Mouse (Mus musculus): Measurements from ENCODE around the gene Pla2g4e. TPM values are rescaled to one million over a fixed set of nuclear protein-coding genes. Genes with fewer than 3 reads are reported as not detected.
"Not testable (repeated sequence)": the region's sequence is repeated elsewhere in the genome, so short reads cannot be mapped to it uniquely, and the experiment has no call there.

Pla2g4e gene
- polyA plus RNA-seq, 1 experiment from 2014 or later = 1.2 TPM

DNA sequence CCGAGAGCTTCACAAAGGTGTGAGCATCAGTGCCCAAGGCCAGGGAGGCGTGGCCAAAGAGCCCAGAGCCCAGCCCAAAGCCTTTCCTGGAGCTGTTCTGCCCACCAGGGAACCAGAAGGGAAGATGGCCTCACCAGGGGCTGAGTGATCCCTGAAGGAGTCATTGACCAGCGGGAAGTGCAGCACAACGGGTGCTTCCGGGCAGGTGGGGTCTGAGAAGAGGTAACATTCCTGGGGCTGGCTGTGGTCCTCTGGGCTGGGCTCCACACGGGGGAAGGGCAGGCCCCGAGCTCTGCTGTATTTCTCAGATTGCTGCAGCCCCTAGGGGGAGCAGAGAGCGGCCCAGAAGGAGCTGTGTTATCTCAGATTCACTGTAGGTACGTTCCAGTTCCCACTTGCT, 23.5 kb upstream of the Pla2g4e start:
- no peak overlapping the region for H3K27ac ChIP-seq (replicated peaks)
- peaks cover 26% of the 10 kb centered on the region for H3K27me3 ChIP-seq (replicated peaks)
- H3K9ac ChIP-seq = peak overlapping the region; percentile 41; the same call in 1 of the 2 replicates
- H3K4me3 ChIP-seq = peak overlapping the region; percentile 29
- H3K4me2 ChIP-seq = peak overlapping the region; percentile 59
- H3K4me1 ChIP-seq = peaks cover 7% of the 10 kb centered on the region; the same call in 1 of the 2 replicates
- 1% methylated on average over 9 of the region's 9 CpGs for WGBS
- H3K9me3 ChIP-seq = no peaks in the 10 kb centered on the region
- H3K36me3 ChIP-seq = no peaks in the 10 kb centered on the region
- no peak for ATAC-seq (ENCODE audit: extremely low read depth, insufficient number of reproducible peaks, low FRiP score, low TSS enrichment)

DNA sequence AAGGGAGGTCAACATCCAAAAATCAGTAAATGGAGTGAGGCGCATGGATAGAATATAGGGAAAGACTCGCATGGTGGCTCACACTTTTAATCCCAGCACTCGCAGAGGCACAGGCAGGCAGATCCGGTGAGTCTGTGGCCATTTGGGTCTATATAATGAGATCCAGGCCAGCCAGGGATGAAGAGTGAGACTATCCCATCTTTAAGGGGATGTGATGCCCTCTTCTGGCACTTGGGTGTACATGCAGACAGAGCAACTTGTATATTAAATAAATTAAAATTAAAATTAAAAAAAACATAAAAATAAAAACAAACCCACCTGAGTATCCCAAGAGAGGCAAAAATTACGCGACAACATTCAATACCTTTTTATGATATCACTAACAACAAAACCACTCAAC, 20.4 kb upstream of the Pla2g4e start:
- no peak overlapping the region for H3K27ac ChIP-seq (replicated peaks)
- H3K9me3 ChIP-seq = no peaks in the 10 kb centered on the region
- 59% methylated on average over 6 of the region's 6 CpGs for WGBS
- no peak overlapping the region for H3K4me2 ChIP-seq
- H3K4me3 ChIP-seq = no peak overlapping the region
- peaks cover 29% of the 10 kb centered on the region for H3K27me3 ChIP-seq (replicated peaks)
- no peak overlapping the region for H3K9ac ChIP-seq
- no peak for ATAC-seq (ENCODE audit: extremely low read depth, insufficient number of reproducible peaks, low FRiP score, low TSS enrichment)
- peaks cover 7% of the 10 kb centered on the region; the same call in 1 of the 2 replicates for H3K4me1 ChIP-seq
- H3K36me3 ChIP-seq = no peaks in the 10 kb centered on the region

DNA sequence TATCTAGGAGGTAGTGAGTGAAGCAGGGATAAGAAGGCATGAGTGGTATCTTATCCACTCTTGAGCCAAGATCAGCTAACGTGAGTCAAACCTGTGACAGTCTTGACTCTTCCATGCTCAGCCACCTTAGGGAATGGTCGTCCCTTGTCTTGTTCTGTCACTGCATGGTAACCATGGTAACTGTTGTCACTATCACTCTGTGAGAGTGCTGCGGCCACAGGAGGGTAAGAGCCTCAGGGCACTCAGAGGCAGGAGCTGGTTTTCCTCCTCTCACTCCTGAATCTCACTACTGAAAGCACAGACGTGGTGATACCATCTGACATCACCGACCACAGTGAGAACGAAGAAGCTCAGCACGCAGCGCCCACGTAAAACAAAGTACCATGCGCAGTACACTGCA, 19.7 kb upstream of the Pla2g4e start:
- Histone ChIP-seq H3K9me3 (no peaks in the 10 kb centered on the region), H3K4me3 (no peak overlapping the region), H3K9ac (no peak overlapping the region), H3K36me3 (no peaks in the 10 kb centered on the region), H3K4me2 (no peak overlapping the region), H3K27ac (replicated peaks) (no peak overlapping the region), H3K4me1 (peaks cover 7% of the 10 kb centered on the region; the same call in 1 of the 2 replicates), H3K27me3 (replicated peaks) (peaks cover 29% of the 10 kb centered on the region)
- ATAC-seq (ENCODE audit: extremely low read depth, insufficient number of reproducible peaks, low FRiP score, low TSS enrichment) = no peak
- 45% methylated on average over 10 of the region's 10 CpGs for WGBS

DNA sequence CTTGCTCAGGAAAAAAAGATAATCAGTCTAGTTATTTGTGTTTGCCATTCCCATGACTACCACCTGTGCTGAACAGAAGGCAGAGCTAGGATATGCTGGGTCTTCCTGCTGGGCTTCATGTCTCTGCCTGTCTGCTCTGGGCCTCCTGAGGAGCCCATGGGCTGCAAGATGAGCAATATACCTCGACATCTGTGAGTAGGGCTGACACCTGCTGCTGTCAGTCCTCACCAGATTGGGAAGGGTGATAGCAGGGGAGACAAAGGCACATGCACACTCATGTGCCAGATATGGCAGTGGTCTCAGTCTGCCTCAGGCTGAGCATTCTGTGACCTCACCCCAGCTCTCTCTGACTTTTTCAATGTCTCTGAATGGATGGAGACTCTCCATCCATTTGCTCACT, 17.7 kb upstream of the Pla2g4e start:
- Histone ChIP-seq H3K27ac (replicated peaks) (no peak overlapping the region), H3K36me3 (no peaks in the 10 kb centered on the region)
- WGBS = 18% methylated on average over 1 of the region's 1 CpGs

DNA sequence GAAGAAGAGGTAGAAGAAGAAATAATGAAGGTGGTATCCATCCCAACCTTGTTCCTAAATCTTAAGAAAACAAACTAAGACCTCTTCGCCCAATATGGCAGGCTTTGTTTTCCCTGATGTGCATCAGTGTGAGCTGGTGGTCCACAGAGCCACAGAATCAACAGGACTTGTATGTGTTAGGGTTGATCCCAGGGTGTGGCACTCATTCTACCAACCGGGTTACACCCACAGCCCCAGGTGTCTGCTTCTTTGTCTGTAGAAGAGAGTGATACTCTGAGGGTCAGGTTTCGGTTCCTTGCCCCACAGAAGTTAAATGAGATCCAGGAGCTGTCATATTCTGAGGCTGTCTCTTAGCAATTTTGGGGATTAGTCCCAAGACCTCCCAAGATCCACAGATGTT, 16.2 kb upstream of the Pla2g4e start:
- Histone ChIP-seq H3K4me2 (no peak overlapping the region), H3K27me3 (replicated peaks) (peaks cover 8% of the 10 kb centered on the region; the same call in 1 of the 2 replicates), H3K27ac (replicated peaks) (no peak overlapping the region), H3K9ac (no peak overlapping the region), H3K4me3 (no peak overlapping the region), H3K36me3 (no peaks in the 10 kb centered on the region), H3K4me1 (no peaks in the 10 kb centered on the region), H3K9me3 (no peaks in the 10 kb centered on the region)
- ATAC-seq (ENCODE audit: extremely low read depth, insufficient number of reproducible peaks, low FRiP score, low TSS enrichment) = no peak
- WGBS = 67% methylated on average over 3 of the region's 3 CpGs

More for the DNA sequence above, 17.7 kb upstream of the Pla2g4e start:
- Histone ChIP-seq H3K9me3 (no peaks in the 10 kb centered on the region), H3K9ac (no peak overlapping the region), H3K4me2 (no peak overlapping the region), H3K4me3 (no peak overlapping the region), H3K4me1 (no peaks in the 10 kb centered on the region), H3K27me3 (replicated peaks) (peaks cover 14% of the 10 kb centered on the region; the same call in 1 of the 2 replicates)
- no peak for ATAC-seq (ENCODE audit: extremely low read depth, insufficient number of reproducible peaks, low FRiP score, low TSS enrichment)

DNA sequence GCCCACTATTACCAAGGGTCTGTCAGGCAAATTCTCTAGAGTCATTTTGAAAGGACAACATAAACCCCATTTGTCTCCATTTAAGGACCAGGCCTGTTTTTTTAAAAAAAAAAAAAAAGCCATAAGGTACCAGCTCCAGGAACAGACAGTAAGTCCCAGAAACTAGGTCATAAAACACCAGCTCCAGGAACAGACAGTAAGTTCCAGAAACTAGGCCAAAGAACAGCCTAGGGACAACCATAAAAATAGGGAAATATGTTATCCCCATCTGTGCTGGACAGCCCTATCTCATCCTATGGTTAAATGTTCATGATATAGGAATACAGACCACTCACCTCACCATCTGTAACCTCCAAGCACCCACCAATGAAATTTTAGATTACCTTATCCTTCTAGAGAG, 11.1 kb upstream of the Pla2g4e start:
- no peak overlapping the region for H3K27ac ChIP-seq (replicated peaks)
- H3K4me3 ChIP-seq = no peak overlapping the region
- H3K4me1 ChIP-seq = no peaks in the 10 kb centered on the region
- peaks cover 3% of the 10 kb centered on the region; the same call in 1 of the 2 replicates for H3K27me3 ChIP-seq (replicated peaks)
- ATAC-seq (ENCODE audit: extremely low read depth, insufficient number of reproducible peaks, low FRiP score, low TSS enrichment) = no peak
- H3K9me3 ChIP-seq = no peaks in the 10 kb centered on the region
- H3K4me2 ChIP-seq = no peak overlapping the region
- no peak overlapping the region for H3K9ac ChIP-seq
- no peaks in the 10 kb centered on the region for H3K36me3 ChIP-seq

DNA sequence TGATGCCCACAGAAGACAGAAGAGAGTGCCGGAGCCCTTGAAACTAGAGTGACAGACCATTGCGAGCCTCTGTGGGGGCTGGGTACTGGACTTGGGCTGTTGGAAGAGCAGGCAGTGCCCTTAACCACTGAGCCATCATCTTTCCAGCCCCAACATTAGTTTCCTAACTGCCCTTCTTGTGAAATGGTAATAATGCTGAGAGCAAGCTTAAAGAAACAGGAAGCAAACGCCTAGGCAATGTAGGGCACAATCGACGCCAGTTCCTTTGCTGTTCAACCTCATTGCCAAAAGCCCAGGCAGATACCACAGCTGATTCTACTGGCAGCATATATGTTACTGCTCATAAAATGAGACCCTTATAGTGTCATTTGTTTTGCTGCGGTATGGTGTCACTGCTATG, 7.5 kb upstream of the Pla2g4e start:
- Histone ChIP-seq H3K4me1 (no peaks in the 10 kb centered on the region), H3K4me3 (no peak overlapping the region), H3K9ac (no peak overlapping the region), H3K27me3 (replicated peaks) (peaks cover 3% of the 10 kb centered on the region; the same call in 1 of the 2 replicates), H3K36me3 (no peaks in the 10 kb centered on the region), H3K27ac (replicated peaks) (no peak overlapping the region), H3K9me3 (no peaks in the 10 kb centered on the region), H3K4me2 (no peak overlapping the region)
- 85% methylated on average over 6 of the region's 6 CpGs for WGBS
- no peak for ATAC-seq (ENCODE audit: extremely low read depth, insufficient number of reproducible peaks, low FRiP score, low TSS enrichment)

DNA sequence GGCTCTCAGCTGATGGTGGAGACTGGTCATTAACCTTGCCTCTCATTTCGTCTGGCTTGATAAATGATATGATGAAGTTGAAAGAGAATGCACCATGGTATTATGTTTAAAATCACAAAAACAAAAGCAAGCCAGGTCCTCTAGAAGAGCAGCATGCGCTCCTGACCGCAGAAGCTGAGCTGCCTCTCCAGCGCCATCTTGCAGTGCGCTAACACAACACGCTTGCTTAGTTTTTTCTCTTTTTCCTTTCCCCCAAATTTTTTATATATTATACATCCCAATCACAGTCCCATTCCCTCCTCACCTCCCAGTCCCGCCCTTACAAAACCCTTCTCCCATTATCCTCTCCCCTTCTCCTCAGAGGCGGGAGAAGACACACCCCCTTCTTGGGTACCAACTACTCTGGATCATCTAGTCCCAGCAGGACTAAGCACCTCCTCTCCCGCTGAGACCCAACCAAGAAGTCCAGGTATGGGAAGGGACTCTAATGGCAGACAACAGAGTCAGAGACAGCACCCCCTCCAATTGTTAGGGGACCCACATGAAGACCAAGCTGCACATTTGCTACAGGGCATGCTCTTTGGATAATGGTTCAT, 384 bp upstream of the Pla2g4e start:
- no peaks in the 10 kb centered on the region for H3K9me3 ChIP-seq
- H3K4me3 ChIP-seq = peak overlapping the region; percentile 54
- H3K27ac ChIP-seq (replicated peaks) = peak overlapping the region; percentile 73
- no peak for ATAC-seq (ENCODE audit: extremely low read depth, insufficient number of reproducible peaks, low FRiP score, low TSS enrichment)
- peak overlapping the region; percentile 79 for H3K4me2 ChIP-seq
- no peaks in the 10 kb centered on the region for H3K36me3 ChIP-seq
- peak overlapping the region; percentile 79 for H3K9ac ChIP-seq
- peaks cover 35% of the 10 kb centered on the region; the same call in 1 of the 2 replicates for H3K27me3 ChIP-seq (replicated peaks)
- WGBS = 13% methylated on average over 9 of the region's 9 CpGs
- H3K4me1 ChIP-seq = peaks cover 20% of the 10 kb centered on the region

DNA sequence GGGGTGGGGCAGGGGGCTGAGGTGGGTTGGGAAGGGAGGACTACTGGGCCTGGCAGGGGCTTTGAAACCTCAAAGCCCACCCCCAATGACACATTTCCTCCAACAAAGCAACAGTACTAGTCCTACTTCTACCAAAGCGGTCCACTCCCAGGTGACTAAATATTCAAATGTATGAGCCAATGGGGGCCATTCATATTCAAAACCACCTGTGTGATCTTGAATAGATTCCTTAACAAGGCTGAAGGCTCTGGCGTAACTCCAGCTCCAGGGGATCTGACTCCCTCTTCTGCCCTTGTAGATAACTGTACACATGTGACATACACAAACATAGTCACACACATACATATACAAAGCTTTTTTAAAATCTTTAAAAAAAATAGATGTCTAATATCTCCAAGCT, 1.1 kb downstream of the Pla2g4e start:
- ATAC-seq (ENCODE audit: extremely low read depth, insufficient number of reproducible peaks, low FRiP score, low TSS enrichment) = no peak

DNA sequence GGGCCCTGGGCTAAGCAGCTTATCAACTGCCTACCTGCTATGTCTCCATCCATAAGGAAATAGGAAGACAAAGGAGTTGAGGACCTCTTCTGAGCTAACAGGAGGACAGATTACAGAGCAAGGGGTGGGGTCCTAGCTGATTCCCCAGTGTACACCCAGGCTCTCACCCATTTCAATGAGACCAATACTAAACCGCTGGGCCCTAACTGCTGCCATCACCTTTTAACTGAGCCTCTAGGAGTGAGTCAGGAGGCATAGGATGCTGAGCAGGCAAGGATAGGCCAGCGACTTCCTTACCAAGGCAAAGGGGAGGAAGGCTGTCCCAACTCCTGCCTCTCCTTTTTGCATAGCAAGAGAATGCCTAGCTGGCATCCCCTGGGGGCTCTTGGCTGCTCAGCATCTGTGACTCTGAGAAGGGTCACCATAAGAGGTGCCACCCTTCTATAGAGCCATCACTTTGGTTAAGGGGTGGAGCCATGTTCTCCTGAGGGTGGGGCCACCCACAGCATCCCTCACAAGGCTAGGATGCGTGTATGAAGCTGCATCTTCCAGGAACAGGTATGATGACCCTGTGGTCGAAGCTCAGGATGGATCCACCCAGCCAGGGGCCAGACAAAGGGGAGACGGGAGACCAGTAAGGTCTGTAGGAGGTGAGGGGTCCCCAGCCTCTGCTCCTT, 2.2 kb downstream of the Pla2g4e start:
- ATAC-seq (ENCODE audit: extremely low read depth, insufficient number of reproducible peaks, low FRiP score, low TSS enrichment) = no peak
- Histone ChIP-seq H3K4me1 (peaks cover 20% of the 10 kb centered on the region), H3K9ac (no peak overlapping the region), H3K4me2 (peak overlapping the region; percentile 79), H3K27ac (replicated peaks) (no peak overlapping the region), H3K27me3 (replicated peaks) (peaks cover 35% of the 10 kb centered on the region; the same call in 1 of the 2 replicates), H3K36me3 (no peaks in the 10 kb centered on the region), H3K9me3 (no peaks in the 10 kb centered on the region), H3K4me3 (peak overlapping the region; percentile 54)
- 79% methylated on average over 5 of the region's 5 CpGs for WGBS

More for the DNA sequence above, 1.1 kb downstream of the Pla2g4e start:
- Histone ChIP-seq H3K27ac (replicated peaks) (no peak overlapping the region), H3K9ac (no peak overlapping the region), H3K9me3 (no peaks in the 10 kb centered on the region), H3K4me1 (peaks cover 20% of the 10 kb centered on the region), H3K36me3 (no peaks in the 10 kb centered on the region), H3K4me3 (peak overlapping the region; percentile 54), H3K4me2 (peak overlapping the region; percentile 79), H3K27me3 (replicated peaks) (peaks cover 35% of the 10 kb centered on the region; the same call in 1 of the 2 replicates)
- WGBS = 72% methylated on average over 2 of the region's 2 CpGs

DNA sequence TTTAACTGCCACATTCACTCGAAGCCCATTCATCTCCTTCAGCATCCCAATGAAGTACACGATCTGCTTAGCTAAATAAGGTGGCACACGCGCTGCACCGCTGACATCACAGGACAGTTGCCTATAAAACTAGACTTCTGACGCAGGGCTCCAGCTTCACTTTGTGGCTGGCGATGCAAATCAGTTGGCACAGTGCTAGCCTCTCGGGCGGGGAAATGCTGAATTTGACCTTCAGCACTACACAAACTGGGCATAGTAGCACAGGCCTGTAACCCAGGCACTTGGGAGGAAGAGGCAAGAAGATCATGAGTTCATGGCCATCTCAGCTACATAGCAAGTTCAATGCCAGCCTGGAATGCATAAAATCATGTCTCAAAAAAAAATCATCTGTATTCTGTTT, 6.4 kb downstream of the Pla2g4e start:
- not testable (repeated sequence) for H3K9me3 ChIP-seq; H3K36me3 ChIP-seq; H3K4me3 ChIP-seq; H3K27ac ChIP-seq (replicated peaks); H3K27me3 ChIP-seq (replicated peaks); H3K4me2 ChIP-seq; ATAC-seq (ENCODE audit: extremely low read depth, insufficient number of reproducible peaks, low FRiP score, low TSS enrichment); H3K9ac ChIP-seq
- WGBS = 87% methylated on average over 9 of the region's 9 CpGs
- peaks cover 18% of the 10 kb centered on the region for H3K4me1 ChIP-seq

DNA sequence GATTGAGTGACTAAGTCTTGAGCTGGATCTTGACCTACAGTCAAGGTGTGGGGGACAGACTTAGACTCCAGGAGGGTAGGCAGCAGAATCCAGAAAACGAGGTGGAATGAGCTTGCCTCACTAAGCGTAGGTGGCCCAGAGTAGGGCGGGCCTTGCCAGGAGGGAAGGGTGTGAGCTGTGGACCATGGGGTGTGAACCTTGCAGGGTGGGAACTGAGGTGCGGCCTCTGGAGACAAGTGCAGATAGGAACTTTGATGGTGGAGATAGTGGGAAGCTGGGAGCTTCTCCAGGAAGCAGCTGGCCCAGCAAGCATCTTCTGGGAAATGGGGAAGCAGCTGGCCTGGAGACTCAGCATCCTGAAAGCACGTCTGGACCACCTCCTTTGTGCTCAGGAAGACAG, 7.4 kb downstream of the Pla2g4e start:
- Histone ChIP-seq H3K4me2 (no peak overlapping the region), H3K4me1 (peaks cover 12% of the 10 kb centered on the region), H3K27ac (replicated peaks) (no peak overlapping the region), H3K27me3 (replicated peaks) (peaks cover 3% of the 10 kb centered on the region; the same call in 1 of the 2 replicates), H3K4me3 (no peak overlapping the region), H3K36me3 (no peaks in the 10 kb centered on the region), H3K9me3 (no peaks in the 10 kb centered on the region), H3K9ac (no peak overlapping the region)
- ATAC-seq (ENCODE audit: extremely low read depth, insufficient number of reproducible peaks, low FRiP score, low TSS enrichment) = no peak
- 71% methylated on average over 5 of the region's 5 CpGs for WGBS
